ENCODE assay signal across 9 mouse cellular contexts in the genomic region with DNA sequence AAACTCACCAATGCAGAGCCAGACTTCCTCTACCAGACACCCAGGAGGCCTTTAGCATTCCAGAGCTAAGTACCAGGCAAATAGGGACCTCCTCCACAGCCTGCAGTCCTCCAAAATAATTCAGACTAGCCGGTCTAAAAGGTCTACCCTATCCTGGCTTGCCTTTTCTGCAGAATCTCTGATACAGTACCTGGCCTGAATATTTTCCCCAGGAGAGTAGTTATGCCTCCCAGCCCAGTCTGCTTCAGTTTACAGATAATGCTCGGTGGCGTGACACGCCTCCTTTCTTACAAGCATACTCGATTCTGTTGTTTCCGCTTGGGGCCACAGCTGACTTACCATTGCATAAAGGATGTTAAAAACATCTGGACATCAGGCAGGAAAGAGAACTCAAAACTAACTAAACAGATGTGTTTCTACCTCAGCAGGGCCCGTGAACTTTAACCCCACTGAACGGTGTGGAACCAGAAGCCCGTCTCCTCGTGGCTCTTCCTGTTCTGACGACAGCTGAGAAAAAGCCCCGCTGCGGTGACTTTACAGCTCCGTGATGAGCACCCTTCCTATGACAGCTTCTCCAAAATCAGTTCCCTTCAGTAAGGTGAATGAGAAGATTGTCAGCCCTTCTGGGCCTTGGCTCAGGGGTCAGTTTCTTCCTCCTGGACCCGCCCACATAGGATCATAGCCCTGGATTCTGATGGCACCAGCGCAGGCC. TPM values are rescaled to one million over a fixed set of nuclear protein-coding genes. Genes with fewer than 3 reads are reported as not detected.
DNase-seq lines count a peak whose midpoint lies in the region; ATAC-seq and TF ChIP-seq lines count a peak whose summit lies in the region.
"Had no signal": no experiment of that assay in that cellular context is flagged by ENCODE, and none has a peak within 500 bp of the region (broad histone marks: within the 10 kb centered on the region; RNA-seq: fewer than 3 reads in every experiment).

No protein-coding gene starts in this region.

- no peaks in the 10 kb centered on the region for H3K27me3 ChIP-seq in neural tube, embryonic 15.5 days (replicated peaks)
- H3K27me3 ChIP-seq in heart, embryonic 16.5 days (ENCODE audit: control insufficient read depth, insufficient read depth, low read length) = no peaks in the 10 kb centered on the region
- H3K27me3 ChIP-seq in liver, adult 2 months (ENCODE audit: control insufficient read depth, insufficient read depth, low read length) = no peaks in the 10 kb centered on the region
- no peaks in the 10 kb centered on the region for H3K27me3 ChIP-seq in spleen, adult 2 months (ENCODE audit: control insufficient read depth, insufficient read depth, low read length)
- H3K27me3 ChIP-seq in midbrain, embryonic 16.5 days (ENCODE audit: control insufficient read depth, insufficient read depth, low read depth, low read length) = no peaks in the 10 kb centered on the region
- H3K27me3 ChIP-seq: Patski had no signal

- H3K36me3 ChIP-seq in neural tube, embryonic 15.5 days = no peaks in the 10 kb centered on the region
- no peaks in the 10 kb centered on the region for H3K36me3 ChIP-seq in heart, embryonic 16.5 days (ENCODE audit: control insufficient read depth, insufficient read depth)
- no peaks in the 10 kb centered on the region for H3K36me3 ChIP-seq in liver, adult 2 months (ENCODE audit: control insufficient read depth, insufficient read depth, low read length)
- H3K36me3 ChIP-seq in spleen, adult 2 months (ENCODE audit: control insufficient read depth, insufficient read depth, low read length) = no peaks in the 10 kb centered on the region
- no peaks in the 10 kb centered on the region for H3K36me3 ChIP-seq in midbrain, embryonic 16.5 days (ENCODE audit: control insufficient read depth, insufficient read depth, low read length)

- no peak for ATAC-seq in neural tube, embryonic 15.5 days (ENCODE audit: low FRiP score)
- peak; percentile 53; the same call in 1 of the 2 replicates for ATAC-seq in heart, embryonic 16.5 days (replicated peaks; ENCODE audit: extremely low read depth, insufficient read depth, low FRiP score)
- no peak for ATAC-seq in midbrain, embryonic 16.5 days
- ATAC-seq: Patski had no signal

- H3K4me1 ChIP-seq in neural tube, embryonic 15.5 days = no peaks in the 10 kb centered on the region
- H3K4me1 ChIP-seq in heart, embryonic 16.5 days (ENCODE audit: control insufficient read depth, insufficient read depth, low read length) = peaks cover 23% of the 10 kb centered on the region
- peaks cover 5% of the 10 kb centered on the region; the same call in 1 of the 2 replicates for H3K4me1 ChIP-seq in liver, adult 2 months (ENCODE audit: control insufficient read depth, insufficient read depth, low read length)
- peaks cover 10% of the 10 kb centered on the region for H3K4me1 ChIP-seq in spleen, adult 2 months (ENCODE audit: control insufficient read depth, insufficient read depth, insufficient read length)
- no peaks in the 10 kb centered on the region for H3K4me1 ChIP-seq in midbrain, embryonic 16.5 days (ENCODE audit: control insufficient read depth, insufficient read depth, low read length)

- TF ChIP-seq POLR2A in liver, adult 2 months (IDR thresholded peaks at IDR 0.05; ENCODE audit: extremely low read depth, insufficient read depth, low read length) = no peak
- no peak for TF ChIP-seq POLR2A in spleen, adult 2 months (IDR thresholded peaks at IDR 0.05; ENCODE audit: low read depth, low read length)

- no peak for TF ChIP-seq CTCF in liver, adult 2 months (IDR thresholded peaks at IDR 0.05; ENCODE audit: low read depth, low read length)
- TF ChIP-seq CTCF in spleen, adult 2 months (IDR thresholded peaks at IDR 0.05; ENCODE audit: extremely low read depth, insufficient read depth, insufficient read length, insufficient replicate concordance) = no peak

- peak; percentile 46 for DNase-seq in neural tube, embryonic 10.5 days (ENCODE audit: extremely low spot score, low spot score)
- DNase-seq in liver, adult 2 months (ENCODE audit: extremely low read depth, low read depth, low spot score) = no peak
- DNase-seq in spleen, adult 2 months (ENCODE audit: low read depth in 1 of 2, low spot score in 2 of 2) = peak; percentile 58 to 82
- DNase-seq in testis, postnatal 14 days (ENCODE audit: low spot score) = no peak
- no peak for DNase-seq in layer of hippocampus, adult 9-10 months (ENCODE audit: low spot score)

- H3K9me3 ChIP-seq in neural tube, embryonic 15.5 days (replicated peaks) = no peaks in the 10 kb centered on the region
- no peaks in the 10 kb centered on the region for H3K9me3 ChIP-seq in heart, embryonic 16.5 days (replicated peaks; ENCODE audit: control insufficient read depth, low read length)
- no peaks in the 10 kb centered on the region for H3K9me3 ChIP-seq in midbrain, embryonic 16.5 days (replicated peaks; ENCODE audit: control insufficient read depth, low read length, poor library complexity, severe bottlenecking)

- H3K4me3 ChIP-seq in neural tube, embryonic 15.5 days (replicated peaks) = no peak overlapping the region
- no peak overlapping the region; the same call in 1 of the 2 replicates for H3K4me3 ChIP-seq in heart, embryonic 16.5 days (ENCODE audit: low read length)
- H3K4me3 ChIP-seq in liver, adult 2 months (ENCODE audit: insufficient read depth, low read depth, low read length) = no peak overlapping the region
- H3K4me3 ChIP-seq in spleen, adult 2 months (ENCODE audit: extremely low read depth, insufficient read depth, insufficient read length) = no peak overlapping the region
- H3K4me3 ChIP-seq in midbrain, embryonic 16.5 days (ENCODE audit: low read depth, low read length) = no peak overlapping the region

- no peaks in the 10 kb centered on the region; the same call in 1 of the 2 replicates for H3K79me2 ChIP-seq in liver, adult 2 months (ENCODE audit: control insufficient read depth, insufficient read depth, low read length)

- H3K27ac ChIP-seq in neural tube, embryonic 15.5 days (replicated peaks) = no peak overlapping the region
- H3K27ac ChIP-seq in heart, embryonic 16.5 days (ENCODE audit: low read length) = peak overlapping the region; percentile 72
- peak overlapping the region; percentile 53 for H3K27ac ChIP-seq in liver, adult 2 months (replicated peaks; ENCODE audit: insufficient read depth, low read depth, low read length)
- H3K27ac ChIP-seq in spleen, adult 2 months (ENCODE audit: insufficient read depth, low read length) = peak overlapping the region; percentile 66
- no peak overlapping the region for H3K27ac ChIP-seq in midbrain, embryonic 16.5 days (ENCODE audit: low read length)

- no peak overlapping the region for H3K9ac ChIP-seq in neural tube, embryonic 15.5 days (replicated peaks)
- 0 out of 2 replicates have a peak overlapping the region, but pooled peaks have one; percentile 7 for H3K9ac ChIP-seq in heart, embryonic 16.5 days (ENCODE audit: low read length)
- no peak overlapping the region for H3K9ac ChIP-seq in liver, adult 2 months (ENCODE audit: low read depth, low read length)
- no peak overlapping the region for H3K9ac ChIP-seq in midbrain, embryonic 16.5 days (ENCODE audit: low read depth, low read length)

- 76% methylated on average over 16 of the region's 16 CpGs for WGBS in neural tube, embryonic 15.5 days
- 42% methylated on average over 16 of the region's 16 CpGs for WGBS in heart, embryonic 16.5 days
- WGBS in liver, adult 2 months = 42% methylated on average over 16 of the region's 16 CpGs
- WGBS in spleen, adult 2 months = 14% methylated on average over 16 of the region's 16 CpGs
- WGBS in midbrain, embryonic 16.5 days = 82% methylated on average over 16 of the region's 16 CpGs

- H3K4me2 ChIP-seq in neural tube, embryonic 15.5 days = no peak overlapping the region
- peak overlapping the region; percentile 35 for H3K4me2 ChIP-seq in heart, embryonic 16.5 days (ENCODE audit: low read depth, low read length)
- no peak overlapping the region for H3K4me2 ChIP-seq in midbrain, embryonic 16.5 days (ENCODE audit: low read length)

RNA-seq across cellular contexts. Expression of gene Wipf1, which starts 33.8 kb away (rescaled TPM):
- 2.4 and 4.8 TPM in 2 replicates for polyA plus RNA-seq in neural tube, embryonic 15.5 days (2015; fragmentation: Nextera tagmentation; extraction: Ambion mirVana)
- 5.0 and 7.4 TPM in 2 replicates for polyA plus RNA-seq in heart, embryonic 16.5 days (2015; fragmentation: Nextera tagmentation; extraction: Ambion mirVana)
- 1.4 and 1.9 TPM in 2 replicates for total RNA-seq in liver, adult 2 months (2014; rRNA removed)
- polyA plus RNA-seq in liver, adult 2 months (2012; rRNA removed) = 1.3 and 1.7 TPM in 2 replicates
- polyA plus RNA-seq in spleen, adult 2 months (2012; rRNA removed) = 58.7 and 72.8 TPM in 2 replicates
- polyA plus RNA-seq in midbrain, embryonic 16.5 days (2015; fragmentation: Nextera tagmentation; extraction: Ambion mirVana) = 2.1 and 2.6 TPM in 2 replicates

Comparison
In these comparisons a context has a peak if more than half of its experiments do, and no peak if none do; other contexts are left out.
1. DNase-seq: peak in neural tube, embryonic 10.5 days (single experiment) and spleen, adult 2 months (2 of 2); none in liver, adult 2 months (single experiment), testis, postnatal 14 days (single experiment) and layer of hippocampus, adult 9-10 months (single experiment).
2. H3K27ac ChIP-seq: peak in heart, embryonic 16.5 days (single experiment), liver, adult 2 months (single experiment) and spleen, adult 2 months (single experiment); none in neural tube, embryonic 15.5 days (single experiment) and midbrain, embryonic 16.5 days (single experiment).